Mouse (Mus musculus) lung, adult 2 months (tissue): ENCODE measurements around the gene Zfand2a.

ENCODE experiments used
- CTCF ChIP-seq: fragments of 200-500 bp; IDR thresholded peaks from 2 replicates; pipeline ENCODE4 v1.5.1; 2011; ENCODE audit warnings: mild to moderate bottlenecking, low read length, control low read depth; ENCODE audit not compliant: insufficient read depth
- POLR2A ChIP-seq: fragments of 200-500 bp; IDR thresholded peaks from 2 replicates; pipeline ENCODE4 v1.6.1; 2011; ENCODE audit warnings: low read depth, mild to moderate bottlenecking, control low read depth, low read length, borderline replicate concordance; ENCODE audit errors: extremely low read depth

GRCm38 (mm10) chr5:139520069-139520834 lies 35.9 kb upstream of the Zfand2a start:
- TF ChIP-seq CTCF (no peak), POLR2A (no peak)
